23 mouse cellular contexts compared by ENCODE assay signal in the genomic region with DNA sequence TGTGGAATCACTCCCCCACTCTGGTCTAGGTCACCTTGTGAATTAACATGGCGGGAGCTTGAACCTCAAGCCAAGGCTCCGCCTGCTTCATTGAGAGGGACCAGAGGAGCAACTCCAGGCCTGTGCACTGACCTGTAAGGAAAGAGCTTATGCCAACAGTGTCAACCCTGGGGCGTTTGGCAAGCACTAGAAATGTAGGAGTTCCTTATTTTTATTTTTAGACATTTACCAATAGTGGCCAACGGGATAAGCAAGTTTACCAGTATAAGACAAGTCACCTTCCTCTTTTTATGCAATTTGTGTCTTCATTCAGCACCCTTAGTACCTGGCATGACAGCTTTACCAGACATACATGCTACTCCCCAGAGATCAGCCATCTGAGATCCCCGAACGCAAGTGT.
DNase-seq lines count a peak whose midpoint lies in the region; ATAC-seq and TF ChIP-seq lines count a peak whose summit lies in the region.
"Had no signal": no experiment of that assay in that cellular context is flagged by ENCODE, and none has a peak within 500 bp of the region (broad histone marks: within the 10 kb centered on the region; RNA-seq: fewer than 3 reads in every experiment).

No protein-coding gene starts in this region.

- ATAC-seq in liver, embryonic 16.5 days (ENCODE audit: low read depth), result peak; percentile 16; the same call in 1 of the 2 replicates
- ATAC-seq in liver, embryonic 11.5 days (replicated peaks; ENCODE audit: low FRiP score), result no peak
- ATAC-seq in forebrain, embryonic 14.5 days, result no peak

- TF ChIP-seq POLR2A in bone marrow macrophage, adult 2 months (IDR thresholded peaks at IDR 0.05; ENCODE audit: borderline replicate concordance, low read depth, low read length), result no peak
- no peak for TF ChIP-seq POLR2A in cerebellum, adult 2 months (IDR thresholded peaks at IDR 0.05; ENCODE audit: borderline replicate concordance, insufficient read depth, low read length)

- H3K4me2 ChIP-seq in liver, embryonic 16.5 days (ENCODE audit: low read depth, low read length), result no peak overlapping the region
- no peak overlapping the region for H3K4me2 ChIP-seq in liver, embryonic 11.5 days
- no peak overlapping the region for H3K4me2 ChIP-seq in forebrain, embryonic 14.5 days (ENCODE audit: low read length)
- H3K4me2 ChIP-seq: heart, embryonic 15.5 days; hindbrain, embryonic 13.5 days; midbrain, embryonic 12.5 days; neural tube, embryonic 13.5 days had no signal

- TF ChIP-seq CTCF in bone marrow macrophage, adult 2 months (IDR thresholded peaks at IDR 0.05; ENCODE audit: low read depth, low read length), result no peak
- no peak for TF ChIP-seq CTCF in cerebellum, adult 2 months (IDR thresholded peaks at IDR 0.05; ENCODE audit: borderline replicate concordance, insufficient read depth, low read depth, low read length)

- H3K9me3 ChIP-seq in liver, embryonic 16.5 days (replicated peaks; ENCODE audit: control insufficient read depth, low read length), result no peaks in the 10 kb centered on the region
- H3K9me3 ChIP-seq in liver, embryonic 11.5 days (ENCODE audit: control insufficient read depth, low read length), result no peaks in the 10 kb centered on the region
- no peaks in the 10 kb centered on the region for H3K9me3 ChIP-seq in forebrain, embryonic 14.5 days (replicated peaks; ENCODE audit: control insufficient read depth, low read length)
- H3K9me3 ChIP-seq: heart, embryonic 15.5 days; hindbrain, embryonic 13.5 days; midbrain, embryonic 12.5 days; neural tube, embryonic 13.5 days had no signal

- no peaks in the 10 kb centered on the region for H3K27me3 ChIP-seq in liver, embryonic 16.5 days (ENCODE audit: control insufficient read depth, insufficient read depth, low read depth, low read length)
- H3K27me3 ChIP-seq in liver, embryonic 11.5 days (replicated peaks; ENCODE audit: control insufficient read depth, insufficient read depth, low read length), result peaks cover 3% of the 10 kb centered on the region; the same call in 1 of the 2 replicates
- no peaks in the 10 kb centered on the region for H3K27me3 ChIP-seq in forebrain, embryonic 14.5 days (replicated peaks; ENCODE audit: control insufficient read depth, insufficient read depth, low read length)
- H3K27me3 ChIP-seq in cerebellum, adult 2 months (ENCODE audit: control insufficient read depth, insufficient read depth, low read length), result no peaks in the 10 kb centered on the region
- H3K27me3 ChIP-seq: hindbrain, embryonic 13.5 days; midbrain, embryonic 12.5 days; neural tube, embryonic 13.5 days had no signal

- H3K4me1 ChIP-seq in liver, embryonic 16.5 days (ENCODE audit: control insufficient read depth, low read depth, low read length), result no peaks in the 10 kb centered on the region
- H3K4me1 ChIP-seq in liver, embryonic 11.5 days (replicated peaks; ENCODE audit: control insufficient read depth, insufficient read depth, low read length), result no peaks in the 10 kb centered on the region
- H3K4me1 ChIP-seq in bone marrow macrophage, adult 2 months (ENCODE audit: control insufficient read depth, insufficient read depth, low read length), result peaks cover 18% of the 10 kb centered on the region
- peaks cover 39% of the 10 kb centered on the region for H3K4me1 ChIP-seq in forebrain, embryonic 14.5 days (ENCODE audit: control insufficient read depth, insufficient read depth, low read length)
- H3K4me1 ChIP-seq in cerebellum, adult 2 months (ENCODE audit: control insufficient read depth, insufficient read depth, low read length), result peaks cover 11% of the 10 kb centered on the region
- H3K4me1 ChIP-seq: megakaryocyte, embryonic 14.5 days had no signal

- H3K9ac ChIP-seq in liver, embryonic 16.5 days (ENCODE audit: low read depth, low read length), result no peak overlapping the region
- no peak overlapping the region for H3K9ac ChIP-seq in liver, embryonic 11.5 days (ENCODE audit: low read depth, low read length)
- H3K9ac ChIP-seq in forebrain, embryonic 14.5 days (ENCODE audit: low read length), result no peak overlapping the region
- H3K9ac ChIP-seq: heart, embryonic 15.5 days; hindbrain, embryonic 13.5 days; midbrain, embryonic 12.5 days; neural tube, embryonic 13.5 days had no signal

- no peak overlapping the region for H3K27ac ChIP-seq in liver, embryonic 16.5 days (ENCODE audit: low read length)
- no peak overlapping the region for H3K27ac ChIP-seq in liver, embryonic 11.5 days (ENCODE audit: low read depth, low read length)
- H3K27ac ChIP-seq in bone marrow macrophage, adult 2 months (ENCODE audit: insufficient read depth, low read depth, low read length), result peak overlapping the region; percentile 5; the same call in 1 of the 2 replicates
- H3K27ac ChIP-seq in macrophage, result peak overlapping the region; percentile 40
- no peak overlapping the region for H3K27ac ChIP-seq in forebrain, embryonic 14.5 days (ENCODE audit: low read depth, low read length)
- H3K27ac ChIP-seq in cerebellum, adult 2 months (ENCODE audit: insufficient read depth, low read length), result no peak overlapping the region
- H3K27ac ChIP-seq: heart, embryonic 10.5 days; heart, embryonic 15.5 days; hindbrain, embryonic 13.5 days; midbrain, embryonic 12.5 days; neural tube, embryonic 13.5 days had no signal

- H3K36me3 ChIP-seq in liver, embryonic 16.5 days (ENCODE audit: control insufficient read depth, insufficient read depth), result no peaks in the 10 kb centered on the region
- H3K36me3 ChIP-seq in liver, embryonic 11.5 days (ENCODE audit: control insufficient read depth, insufficient read depth, low read length), result no peaks in the 10 kb centered on the region
- no peaks in the 10 kb centered on the region for H3K36me3 ChIP-seq in macrophage (ENCODE audit: inconsistent target)
- H3K36me3 ChIP-seq in forebrain, embryonic 14.5 days (ENCODE audit: control insufficient read depth, insufficient read depth, low read length), result no peaks in the 10 kb centered on the region
- H3K36me3 ChIP-seq: heart, embryonic 10.5 days; heart, embryonic 15.5 days; hindbrain, embryonic 13.5 days; midbrain, embryonic 12.5 days; neural tube, embryonic 13.5 days had no signal

- WGBS in liver, embryonic 16.5 days (ENCODE audit: insufficient replicate concordance), result 40% methylated on average over 6 of the region's 6 CpGs
- WGBS in liver, embryonic 11.5 days, result 66% methylated on average over 6 of the region's 6 CpGs
- 10% methylated on average over 6 of the region's 6 CpGs for WGBS in macrophage (ENCODE audit: missing documents)
- WGBS in forebrain, embryonic 14.5 days, result 87% methylated on average over 6 of the region's 6 CpGs
- WGBS in cerebellum, adult 2 months, result 88% methylated on average over 6 of the region's 6 CpGs

- no peak overlapping the region for H3K4me3 ChIP-seq in liver, embryonic 16.5 days (ENCODE audit: low read depth, low read length)
- no peak overlapping the region for H3K4me3 ChIP-seq in liver, embryonic 11.5 days (ENCODE audit: low read depth, low read length)
- H3K4me3 ChIP-seq in bone marrow macrophage, adult 2 months (ENCODE audit: insufficient read depth, low read length), result no peak overlapping the region
- H3K4me3 ChIP-seq in macrophage (ENCODE audit: inconsistent target), result no peak overlapping the region
- no peak overlapping the region for H3K4me3 ChIP-seq in forebrain, embryonic 14.5 days (ENCODE audit: low read depth, low read length)
- no peak overlapping the region for H3K4me3 ChIP-seq in cerebellum, adult 2 months (replicated peaks; ENCODE audit: insufficient read depth, low read depth, low read length)
- H3K4me3 ChIP-seq: heart, embryonic 10.5 days; heart, embryonic 15.5 days; hindbrain, embryonic 13.5 days; megakaryocyte, embryonic 14.5 days; midbrain, embryonic 12.5 days; neural tube, embryonic 13.5 days had no signal

- no peaks in the 10 kb centered on the region for H3K79me2 ChIP-seq in macrophage (ENCODE audit: inconsistent target)

- DNase-seq in liver, embryonic 11.5 days (ENCODE audit: low spot score), result no peak
- DNase-seq in spleen, postnatal 36 days (ENCODE audit: low spot score in 2 of 2), result no peak
- DNase-seq in forebrain, embryonic 14.5 days (ENCODE audit: low spot score), result no peak
- DNase-seq in cerebellum, adult 2 months, result no peak
- DNase-seq: B cell, adult 2 months; cerebellum, adult 8-10 months; gastrocnemius, postnatal 10 days; kidney, adult 8-10 months; kidney, postnatal 10 days; lung, adult 18-20 months; lung, postnatal 10 days; right cerebral cortex, postnatal 4 days; thymus, adult 2 months; thymus, postnatal 36 days had no signal

Comparison
In these comparisons a context has a peak if more than half of its experiments do, and no peak if none do; other contexts are left out.
1. H3K27ac ChIP-seq: peak in bone marrow macrophage, adult 2 months (single experiment) and macrophage (single experiment); none in liver, embryonic 16.5 days (single experiment), liver, embryonic 11.5 days (single experiment), forebrain, embryonic 14.5 days (single experiment) and cerebellum, adult 2 months (single experiment).